Mouse (Mus musculus) cerebellum, postnatal 25 days (tissue): ENCODE measurements around the gene Gcgr.
"Not testable (repeated sequence)": the region's sequence is repeated elsewhere in the genome, so short reads cannot be mapped to it uniquely, and the experiment has no call there.

ENCODE experiments used
- DNase-seq, 2 experiments: peaks; one replicate each; pipeline ENCODE4 v3.0.0; 2021; ENCODE audit warnings: mixed read lengths in 2 of 2

The Gcgr gene

DNA sequence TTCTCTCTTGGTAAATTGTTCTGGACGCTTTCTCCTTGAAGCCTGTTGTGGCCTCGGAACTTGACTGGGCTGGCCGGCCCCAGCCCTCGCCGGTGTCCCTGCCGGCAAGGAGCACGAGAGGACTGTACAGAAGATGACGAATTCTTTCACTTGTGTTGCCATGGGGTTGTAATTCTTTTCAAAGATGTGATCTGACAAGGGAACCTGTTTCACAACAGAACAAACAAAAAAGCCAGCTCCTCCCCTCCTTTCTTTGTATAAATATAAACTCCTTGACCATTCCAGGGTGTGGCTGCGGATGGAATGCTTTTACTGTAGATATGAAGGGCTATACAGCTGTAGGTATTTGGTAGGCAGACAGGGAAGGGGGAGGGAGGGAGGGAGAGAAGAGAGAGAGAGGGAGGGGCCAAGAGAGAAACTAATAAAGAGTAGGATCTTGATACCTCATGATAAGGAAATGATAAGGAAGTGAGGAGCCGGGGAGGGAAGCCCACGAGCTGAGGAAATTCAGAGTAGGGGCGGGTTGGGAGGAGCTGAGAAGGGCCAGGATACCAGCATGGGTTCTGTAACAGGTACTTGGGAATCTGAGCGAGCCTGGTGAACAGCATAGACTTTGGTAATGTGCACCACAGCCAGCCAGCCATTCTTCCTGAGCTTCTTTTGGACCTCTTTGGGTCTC is 22.7 kb upstream of the Gcgr start:
- DNase-seq: no peak

DNA sequence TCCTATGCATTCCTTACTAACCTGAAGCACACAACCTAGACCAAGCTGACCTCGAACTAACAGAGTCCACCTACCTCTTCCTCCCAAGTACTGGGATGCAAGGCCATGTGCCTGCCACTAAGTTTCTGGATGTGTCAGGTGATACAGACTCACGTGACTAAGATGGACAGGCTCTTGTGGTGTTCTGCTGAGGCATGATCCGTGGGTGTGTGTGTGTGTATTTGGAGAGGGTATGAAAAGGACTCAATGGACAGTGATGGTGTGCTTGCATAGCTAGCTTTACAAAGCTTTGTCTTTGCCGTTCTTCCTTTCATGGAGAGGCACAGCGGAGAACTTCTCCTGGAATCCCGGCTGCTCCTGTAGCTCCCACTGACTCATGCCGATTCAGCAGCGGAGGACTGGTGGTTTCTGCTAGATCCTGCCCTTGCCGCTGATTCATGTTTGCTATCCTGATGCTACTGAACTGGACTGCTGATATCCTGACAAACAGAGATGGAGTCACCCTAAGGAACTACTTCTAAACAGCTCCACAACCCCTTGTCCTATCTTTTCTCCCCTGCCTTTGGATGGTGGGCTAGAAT is 22.1 kb upstream of the Gcgr start:
- DNase-seq: no peak

DNA sequence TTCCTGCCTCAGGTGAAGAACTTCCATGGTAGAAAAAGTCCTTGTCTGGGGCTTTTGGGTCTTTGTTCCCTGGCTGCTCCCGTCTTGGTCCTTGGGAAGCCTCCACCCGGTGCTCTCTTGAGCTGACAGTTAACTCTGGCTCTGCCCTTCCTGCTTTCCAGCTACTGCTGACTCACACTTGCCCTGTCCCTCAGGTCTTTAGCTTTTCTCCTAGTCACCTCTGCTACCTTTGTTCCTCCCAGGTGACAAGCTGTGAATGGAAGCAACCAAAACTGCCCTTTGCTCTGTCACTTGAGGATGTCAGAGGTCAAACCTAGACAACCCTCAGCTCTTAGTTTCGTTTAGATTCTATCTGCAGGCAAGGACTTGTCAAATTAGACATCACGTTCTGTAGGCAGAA is 20.6 kb upstream of the Gcgr start:
- DNase-seq: no peak

DNA sequence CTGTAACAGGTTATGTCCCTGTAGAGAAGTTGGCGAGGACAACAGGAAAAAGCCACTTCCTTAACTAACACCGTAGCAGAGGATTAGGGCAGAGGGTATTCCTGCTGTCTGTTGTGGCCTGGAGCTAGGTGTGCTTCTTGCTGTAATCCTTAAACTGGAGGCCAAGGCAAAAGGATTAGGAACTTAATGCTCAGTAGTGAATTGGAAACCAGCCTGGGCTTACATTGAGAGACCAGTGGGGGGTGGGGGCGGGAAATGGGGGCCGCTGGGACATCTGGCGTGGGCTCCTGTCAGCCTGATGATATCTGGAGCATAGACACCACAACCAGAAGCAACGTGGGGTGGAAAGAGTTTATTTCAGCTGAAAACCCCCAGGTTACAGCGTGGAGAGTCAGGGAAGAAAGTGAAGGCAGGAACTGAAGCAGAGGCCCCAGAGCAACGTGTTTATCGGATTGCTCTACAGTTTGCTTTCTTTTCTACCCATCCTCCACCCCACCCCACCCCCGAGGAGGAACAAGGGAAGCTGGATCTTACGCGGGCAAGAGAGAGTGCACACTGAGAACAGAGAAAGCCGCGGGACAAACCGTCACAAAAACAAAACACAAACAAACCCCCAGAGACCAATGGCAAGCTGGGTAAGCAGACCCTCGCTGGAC is 20.0 kb upstream of the Gcgr start:
- no peak for DNase-seq

DNA sequence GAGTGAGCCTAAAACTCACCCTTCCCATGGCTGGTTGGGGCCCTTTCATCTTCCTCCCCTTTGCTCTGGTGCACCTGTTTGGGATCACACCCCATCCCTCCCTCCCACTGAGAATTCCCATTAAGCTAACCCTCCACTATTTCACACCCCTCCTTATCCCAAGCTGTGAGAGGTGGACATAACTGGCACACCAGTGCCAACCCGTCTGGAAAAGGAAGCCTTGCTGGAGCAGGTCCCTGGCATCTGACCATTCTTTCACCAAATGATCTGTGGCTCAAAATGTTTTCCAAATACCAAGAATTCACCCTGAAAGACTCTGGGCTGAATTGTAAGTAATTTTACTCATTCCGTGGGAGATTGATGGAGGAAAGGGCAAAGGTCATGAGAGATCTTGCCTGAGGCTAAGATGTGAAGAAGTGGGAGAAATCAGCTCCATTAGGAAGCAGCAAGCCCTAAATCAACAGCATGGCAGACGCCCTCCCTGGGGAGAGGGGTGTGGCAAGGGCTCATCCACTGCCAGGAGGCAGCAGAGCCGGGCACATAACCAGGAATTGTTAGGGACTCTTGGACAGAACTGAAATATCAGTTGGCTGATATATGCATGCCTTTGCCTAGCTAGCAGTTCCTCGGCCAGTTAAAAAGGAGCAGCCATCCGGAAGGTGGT is 17.6 kb upstream of the Gcgr start:
- DNase-seq: peak; percentile 75 to 82

DNA sequence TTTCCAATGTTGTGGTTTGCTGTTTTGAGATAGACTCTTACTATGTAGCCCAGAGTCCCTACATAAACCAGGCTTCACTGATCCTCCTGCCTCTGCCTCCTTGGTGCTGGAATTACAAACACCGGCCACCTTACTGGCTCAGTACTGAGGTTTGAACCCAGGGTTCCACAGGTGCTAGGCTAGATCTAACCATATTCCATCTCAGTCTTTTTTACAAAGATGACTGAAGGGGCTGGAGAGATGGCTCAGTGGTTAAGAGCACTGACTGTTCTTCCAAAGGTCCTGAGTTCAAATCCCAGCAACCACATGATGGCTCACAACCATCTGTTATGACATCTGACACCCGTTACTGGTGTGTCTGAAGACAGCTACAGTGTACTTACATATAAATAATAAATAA is 16.2 kb upstream of the Gcgr start:
- DNase-seq: not testable (repeated sequence)

DNA sequence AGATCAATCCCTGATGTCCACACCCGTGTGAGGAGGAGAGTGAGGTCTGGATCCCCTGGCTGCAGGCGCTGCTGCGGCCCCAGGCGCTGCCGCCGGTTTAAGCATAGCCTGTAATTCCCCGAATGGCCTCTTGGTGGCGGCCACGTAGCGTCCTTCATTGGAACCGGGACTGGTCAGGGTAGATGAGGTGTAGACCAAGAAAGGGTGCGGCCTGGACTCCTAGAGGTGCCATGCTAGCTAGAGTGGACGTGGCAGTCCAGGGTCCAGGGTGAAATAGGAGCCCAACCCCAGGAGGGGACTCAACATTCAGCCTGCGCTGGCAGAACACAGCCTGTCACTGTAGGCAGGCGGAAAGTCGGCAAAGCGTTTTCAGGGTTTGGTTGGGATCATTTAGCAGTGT is 14.9 kb upstream of the Gcgr start:
- DNase-seq: peak; percentile 95 to 96

DNA sequence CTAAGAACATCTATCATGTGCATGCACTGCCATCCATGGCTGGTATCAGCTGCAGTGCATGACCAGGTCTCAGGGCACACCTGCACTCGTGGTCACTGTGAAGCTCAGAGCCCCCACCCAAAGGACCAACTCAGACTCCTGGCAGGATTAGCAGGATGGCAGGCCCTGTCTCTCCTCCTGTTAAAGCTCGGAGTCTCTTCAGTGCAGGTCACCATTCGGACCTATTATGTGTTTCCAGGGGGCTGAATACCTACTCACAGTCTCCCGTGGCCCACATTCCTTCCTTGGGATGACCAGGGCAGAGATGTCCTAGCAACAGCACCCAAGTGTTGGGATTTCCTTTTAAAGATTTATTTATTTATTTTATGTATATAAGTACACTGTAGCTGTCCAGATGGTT is 13.4 kb upstream of the Gcgr start:
- DNase-seq: no peak

DNA sequence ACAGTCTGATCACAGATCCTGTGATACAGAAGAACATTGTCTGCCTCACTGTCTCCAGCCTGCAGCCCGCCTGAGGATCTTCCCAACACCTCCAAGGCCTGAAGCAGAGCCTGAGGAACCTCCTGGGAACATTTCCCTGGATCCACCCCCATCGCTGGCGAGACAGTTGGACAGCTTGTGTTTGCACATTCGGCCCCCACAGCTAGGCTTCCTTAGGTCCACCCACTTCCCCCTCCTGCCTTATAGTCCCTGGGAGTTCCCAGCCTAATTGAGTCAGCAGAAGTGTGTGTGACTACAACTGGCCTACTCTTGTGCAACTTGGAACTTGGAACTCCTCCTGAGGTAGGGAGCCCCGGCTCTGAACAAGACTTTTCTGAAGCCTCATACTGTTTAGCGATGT is 12.5 kb upstream of the Gcgr start:
- no peak for DNase-seq

DNA sequence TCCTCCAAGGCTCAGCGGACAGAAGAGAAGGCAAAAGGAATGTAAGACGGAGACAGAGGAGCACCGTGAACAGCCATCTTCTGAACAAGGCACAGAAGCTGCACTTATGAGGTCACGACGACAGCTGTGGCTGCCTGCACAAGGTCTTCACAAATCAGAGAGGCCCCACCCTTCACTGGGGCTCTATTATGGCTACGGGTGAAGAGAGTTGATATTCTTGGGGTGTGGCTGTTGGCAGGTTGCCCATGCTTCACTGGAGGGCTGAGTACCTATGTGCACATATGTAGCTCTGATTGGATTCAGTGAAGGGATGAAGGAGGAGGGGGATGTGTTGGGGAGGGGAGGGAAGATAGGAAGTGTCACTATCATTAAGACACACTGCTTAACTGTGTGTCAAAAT is 11.9 kb upstream of the Gcgr start:
- DNase-seq: no peak

DNA sequence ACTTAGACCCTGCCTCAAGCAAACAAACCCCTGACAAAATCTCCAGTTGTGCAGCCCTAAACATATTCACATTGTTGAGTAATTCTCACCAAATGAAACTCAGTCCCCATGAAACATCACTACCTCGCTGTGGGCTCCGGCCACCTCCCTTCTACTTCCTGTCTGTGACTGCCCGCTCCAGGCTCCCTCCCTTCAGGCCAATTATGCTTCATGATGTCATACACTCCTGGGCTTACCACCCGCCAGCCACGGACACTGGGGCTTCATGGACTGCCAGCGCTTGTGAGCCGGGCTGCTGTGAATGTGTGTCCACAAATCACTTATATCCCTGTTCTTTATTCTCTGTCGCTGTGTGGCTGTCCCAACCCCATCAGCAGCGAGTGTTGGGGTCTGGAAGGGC is 10.8 kb upstream of the Gcgr start:
- DNase-seq: peak; percentile 35 to 42

DNA sequence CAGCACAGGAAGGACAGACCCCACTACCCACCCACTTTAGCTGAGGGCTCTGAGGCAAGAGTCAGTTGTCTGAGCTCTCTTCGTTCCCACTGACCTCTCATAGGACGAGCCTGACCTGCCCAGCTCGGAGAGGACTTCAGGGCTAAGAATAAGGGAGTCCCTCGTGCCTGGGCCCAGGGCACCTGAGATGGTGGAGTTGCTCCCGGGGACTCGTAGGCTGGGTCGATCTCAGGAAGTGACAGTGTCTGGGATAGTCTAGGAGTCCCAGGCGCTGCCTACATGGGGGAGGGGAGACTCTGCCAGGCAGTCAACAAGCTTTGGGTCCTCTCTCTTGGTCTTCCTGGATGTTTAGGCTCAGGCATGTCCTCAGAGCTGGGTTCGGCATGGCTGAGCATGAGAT is 10.0 kb upstream of the Gcgr start:
- peak in 1 of 2 experiments; percentile 35 for DNase-seq

DNA sequence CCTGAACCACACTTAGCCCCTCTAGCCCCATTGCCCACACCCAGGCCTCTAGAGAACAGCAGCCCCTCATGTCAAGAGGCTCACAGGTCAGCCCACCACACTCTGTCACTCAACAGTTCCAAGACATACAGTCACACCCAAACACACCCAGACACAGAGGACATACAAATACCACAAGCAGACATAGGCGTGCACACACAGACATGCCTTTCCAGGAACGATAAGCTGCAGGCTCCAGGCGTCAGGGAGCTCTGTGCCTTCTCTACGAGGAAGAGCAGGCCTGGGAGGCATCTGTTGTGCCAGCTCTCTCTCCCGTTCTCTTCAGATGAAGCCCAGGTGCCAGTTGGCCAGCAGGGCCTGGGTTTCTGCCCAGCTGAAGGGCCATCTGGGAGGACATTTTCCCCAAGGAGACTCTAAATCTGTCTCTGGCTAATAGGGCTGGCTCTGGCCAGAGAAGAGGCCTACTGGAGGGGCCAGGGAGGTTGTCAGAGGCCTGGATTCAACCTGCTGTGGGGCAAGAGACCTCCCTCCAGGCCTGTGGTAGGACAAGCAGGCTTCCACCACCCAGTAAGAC is 9.4 kb upstream of the Gcgr start:
- DNase-seq: peak; percentile 89 to 91

DNA sequence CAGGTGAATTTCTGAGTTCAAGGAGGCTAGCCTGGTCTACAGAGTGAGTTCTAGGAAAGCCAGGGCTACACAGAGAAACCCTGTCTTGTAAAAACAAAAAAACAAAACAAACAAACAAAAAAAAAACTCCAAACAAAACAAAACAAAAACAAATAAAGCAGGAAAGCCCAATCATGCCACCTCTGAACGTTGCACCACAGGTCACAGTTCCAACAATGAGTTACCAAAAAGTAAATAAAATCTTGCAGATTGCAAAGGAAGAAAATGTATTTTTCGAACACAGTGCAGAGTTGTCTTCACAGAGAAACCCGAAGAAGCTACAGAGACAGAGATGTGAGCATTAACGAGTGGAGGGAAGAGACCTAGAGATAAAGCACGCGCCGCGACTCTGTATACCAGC is 7.9 kb upstream of the Gcgr start:
- DNase-seq: no peak

DNA sequence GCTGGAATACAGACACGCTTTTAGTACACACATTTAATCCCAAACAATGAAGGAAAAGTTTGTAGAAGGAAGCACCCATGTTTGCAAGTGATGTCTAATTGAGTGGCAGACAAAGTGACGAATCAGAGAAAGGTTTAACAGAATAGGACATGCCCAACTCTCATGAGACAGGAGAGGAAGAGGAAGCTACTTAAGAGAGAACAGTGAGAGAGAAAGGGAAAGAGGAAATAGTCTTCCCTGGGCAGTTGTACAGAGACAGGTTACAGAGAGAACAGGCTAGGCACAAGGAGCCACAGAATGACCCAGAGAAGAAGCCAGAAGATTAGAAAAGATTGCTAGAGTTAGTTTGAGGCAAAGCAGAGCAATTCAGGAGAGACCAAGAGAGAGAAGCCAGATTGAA is 4.5 kb upstream of the Gcgr start:
- DNase-seq: no peak

DNA sequence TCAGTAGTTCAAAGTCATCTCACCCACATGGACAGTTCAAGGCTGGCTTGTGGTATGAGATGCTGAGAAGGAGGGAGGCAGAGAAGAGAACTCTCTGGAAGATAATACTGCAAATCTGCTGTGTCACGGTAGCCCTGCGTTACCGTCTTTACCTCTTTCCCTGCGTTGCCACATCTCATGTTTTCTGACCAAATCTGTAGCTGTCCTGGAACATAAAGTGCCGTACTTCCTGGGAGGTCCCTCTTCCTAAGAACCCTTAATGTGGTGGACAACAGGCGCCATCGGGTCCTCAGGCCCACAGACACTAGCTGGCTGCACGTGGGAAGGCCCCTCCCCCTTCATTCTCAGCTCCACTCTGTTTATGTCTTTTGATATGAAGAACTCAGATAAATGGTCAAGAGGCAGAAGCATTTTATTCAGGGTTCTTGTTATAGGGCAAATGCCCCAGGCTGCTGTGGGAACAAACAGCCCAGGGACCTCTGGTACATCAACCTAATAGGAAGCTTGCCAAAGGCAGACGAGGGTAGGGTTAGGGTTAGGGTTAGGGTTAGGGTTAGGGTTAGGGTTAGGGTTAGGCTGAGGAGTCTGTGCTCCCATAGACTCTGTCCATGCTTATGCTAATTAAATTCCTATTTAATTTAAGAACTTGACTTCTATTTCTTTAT is 2.7 kb upstream of the Gcgr start:
- DNase-seq: no peak

DNA sequence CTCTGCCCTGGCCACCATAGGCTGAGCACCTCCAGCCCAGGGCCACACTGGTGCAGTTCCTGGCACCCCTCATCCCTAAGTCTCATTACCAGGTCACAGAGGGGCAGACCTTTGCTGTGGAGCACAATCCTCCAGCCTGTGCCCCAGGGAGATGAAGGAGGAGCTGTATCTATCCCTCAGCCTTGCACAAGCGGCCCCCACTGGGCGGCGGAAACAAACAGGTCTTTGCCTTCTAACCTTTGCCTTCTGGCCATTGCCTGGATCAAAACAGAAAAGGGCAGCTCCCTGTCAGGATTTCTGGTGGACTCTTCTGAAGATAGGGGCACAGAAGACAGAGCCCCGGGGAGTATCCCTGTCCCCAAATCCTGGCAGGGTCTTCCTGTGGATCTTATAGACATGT is 1.6 kb upstream of the Gcgr start:
- DNase-seq: no peak

DNA sequence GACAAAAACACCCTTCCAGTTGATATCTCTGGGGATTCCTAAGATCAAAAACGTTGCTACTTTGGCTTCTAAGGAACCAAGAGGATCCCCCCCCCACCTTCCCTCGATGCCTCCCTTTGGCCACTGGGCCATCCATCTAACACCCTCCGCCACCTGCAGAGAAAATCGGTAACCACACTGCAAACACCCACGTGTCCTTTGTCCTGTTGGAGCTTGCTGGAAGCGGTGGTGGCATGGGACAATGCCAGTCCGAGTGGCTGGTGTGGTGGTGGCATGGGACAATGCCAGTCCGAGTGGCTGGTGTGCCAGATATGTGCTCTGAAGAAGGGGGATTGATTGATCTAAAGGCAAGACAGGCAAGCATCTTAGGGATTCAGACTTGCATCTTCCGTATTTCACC is 1.1 kb downstream of the Gcgr start:
- no peak for DNase-seq

DNA sequence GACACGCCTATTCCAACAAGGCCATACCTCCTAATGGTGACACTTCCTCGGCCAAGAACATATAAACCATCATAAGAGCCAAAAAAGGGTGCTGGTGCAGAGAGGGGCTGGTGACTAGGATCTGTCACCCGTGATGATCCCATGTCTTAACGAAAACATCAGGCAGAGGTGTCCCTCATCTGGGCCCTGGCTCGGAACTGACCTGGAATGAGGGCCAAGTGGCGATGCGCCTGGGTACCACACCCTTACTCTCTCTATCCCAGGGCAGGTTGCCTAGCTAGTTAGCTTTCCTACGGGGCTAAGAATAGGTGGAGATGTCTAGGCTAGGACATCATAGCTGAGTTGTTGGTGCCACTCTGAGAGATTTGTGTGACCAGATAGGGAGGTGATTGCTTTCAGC is 3.6 kb downstream of the Gcgr start:
- DNase-seq: no peak

DNA sequence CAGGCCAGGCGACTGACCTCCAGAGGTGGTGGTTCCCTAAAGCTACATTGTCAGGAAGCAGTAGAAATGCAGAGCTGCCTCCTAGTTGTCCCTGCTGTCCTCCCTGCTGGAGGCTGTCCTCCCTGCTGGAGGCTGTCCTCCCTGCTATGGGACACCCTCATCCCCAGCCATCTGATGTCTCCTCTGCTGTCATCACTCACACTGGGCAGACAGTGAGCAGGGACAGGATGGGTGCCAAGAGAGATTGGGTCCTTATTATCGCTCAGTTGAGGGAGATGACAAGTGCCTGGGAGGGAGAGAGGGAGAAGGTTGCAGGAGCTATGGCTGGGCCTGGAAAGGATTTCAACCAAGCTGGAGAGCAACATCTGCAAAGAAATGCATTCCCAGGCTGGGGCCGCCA is 4.6 kb downstream of the Gcgr start:
- DNase-seq: no peak

DNA sequence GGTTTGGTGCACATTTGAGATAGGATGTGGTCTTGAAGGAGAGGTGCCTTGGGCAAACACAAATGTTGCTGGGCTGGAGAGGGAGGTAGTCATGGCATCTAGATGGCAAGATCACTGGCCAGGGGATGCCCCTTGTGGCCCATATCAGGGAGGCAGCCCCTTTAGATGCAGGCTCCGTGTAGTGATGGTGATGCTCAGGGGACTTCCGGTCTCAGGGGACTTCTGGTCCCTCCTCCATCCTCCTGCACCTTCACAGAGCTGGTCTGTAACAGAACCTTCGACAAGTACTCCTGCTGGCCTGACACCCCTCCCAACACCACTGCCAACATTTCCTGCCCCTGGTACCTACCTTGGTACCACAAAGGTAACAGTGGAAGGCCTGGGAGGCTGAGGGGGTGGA is 5.3 kb downstream of the Gcgr start:
- no peak for DNase-seq

DNA sequence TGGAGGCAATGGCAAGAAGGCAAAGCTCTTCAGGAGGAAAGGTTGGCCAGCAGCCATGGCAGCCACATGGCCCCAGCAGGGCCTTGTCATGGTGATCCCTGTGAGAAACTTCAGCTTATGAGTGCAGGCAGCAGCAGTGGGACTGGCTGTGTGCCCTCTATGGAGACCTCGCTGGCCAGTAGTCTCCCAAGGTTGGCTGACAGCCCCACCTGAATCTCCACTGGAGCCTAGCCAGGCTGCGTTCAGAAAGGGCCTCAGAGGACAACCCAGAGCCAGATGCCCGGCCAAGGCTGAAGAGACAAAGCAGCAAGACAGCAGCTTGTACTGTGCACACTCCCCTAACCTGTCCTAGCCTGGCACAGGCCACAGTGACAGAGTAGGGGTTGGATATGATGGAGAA is 8.0 kb downstream of the Gcgr start:
- DNase-seq: peak; percentile 86 to 90

DNA sequence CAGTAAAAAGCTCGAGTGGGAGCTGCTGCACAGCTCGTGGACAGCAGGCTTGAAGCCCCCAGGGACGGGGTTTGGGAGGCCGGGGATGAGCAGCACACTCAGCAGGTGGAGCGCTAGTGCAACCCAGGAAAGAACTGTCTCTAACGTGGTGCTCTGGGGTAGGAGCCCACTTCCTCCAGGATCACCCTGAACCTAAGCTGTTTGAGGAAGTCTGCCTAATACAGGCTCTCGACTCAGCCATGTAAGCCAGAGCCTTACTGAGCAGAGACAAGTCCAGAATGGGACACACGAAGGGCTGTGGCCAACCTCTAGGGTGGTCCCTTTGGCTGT is 8.4 kb downstream of the Gcgr start:
- DNase-seq: no peak
